Mouse (Mus musculus): ENCODE measurements at regions not wholly inside any gene's neighbourhood (a gene's known extent, or its start where the extent isn't known, plus 50 kb on each side); places are given as distances from the start of the nearest gene placed in this dataset.
A peak's percentile ranks its signal among the peaks of the same experiment; 100 is the strongest.

DNA sequence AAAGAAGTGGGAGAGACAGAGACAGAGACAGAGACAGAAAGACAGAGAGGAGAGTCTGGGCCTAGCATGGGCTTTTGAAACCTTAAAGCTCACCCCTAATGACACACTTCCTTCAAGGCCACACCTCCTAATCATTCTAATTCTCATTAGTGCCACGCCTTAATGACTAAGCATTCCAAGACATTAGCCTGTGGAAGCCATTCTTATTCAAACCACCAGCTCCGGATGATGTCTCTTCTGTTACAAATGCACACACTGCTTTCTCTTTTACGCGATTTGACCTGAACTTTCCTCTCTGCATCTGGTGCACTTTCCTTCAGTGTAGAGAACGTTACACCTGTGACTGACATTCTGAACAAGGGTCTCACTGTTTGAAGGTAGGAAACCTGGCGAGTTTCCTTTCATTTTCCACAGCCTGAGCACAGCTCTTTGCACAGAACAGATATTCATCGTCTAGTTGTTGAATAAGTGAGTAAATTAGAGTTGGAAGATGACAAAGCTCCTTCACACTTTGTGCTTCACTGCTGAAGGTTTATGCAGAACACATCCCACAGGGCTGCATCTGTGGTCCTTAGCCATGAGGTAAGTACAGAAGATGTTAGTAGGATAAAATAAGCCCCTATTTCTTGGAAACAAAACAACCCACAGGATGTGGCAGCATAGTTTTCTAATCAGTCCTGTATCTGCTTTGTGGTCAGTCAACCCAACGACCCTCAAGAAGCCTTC, 116.8 kb downstream of the Faxc start:
- no peaks in the 10 kb centered on the region for H3K4me1 ChIP-seq (replicated peaks)
- H3K9me3 ChIP-seq = no peaks in the 10 kb centered on the region
- H3K27ac ChIP-seq = no peak overlapping the region
- H3K9ac ChIP-seq = no peak overlapping the region
- WGBS = 70% methylated on average over 8 of the region's 8 CpGs
- no peaks in the 10 kb centered on the region for H3K36me3 ChIP-seq
- no peaks in the 10 kb centered on the region for H3K27me3 ChIP-seq (replicated peaks)
- no peak overlapping the region for H3K4me2 ChIP-seq (replicated peaks)
- H3K4me3 ChIP-seq (replicated peaks) = no peak overlapping the region
- ATAC-seq = no peak

DNA sequence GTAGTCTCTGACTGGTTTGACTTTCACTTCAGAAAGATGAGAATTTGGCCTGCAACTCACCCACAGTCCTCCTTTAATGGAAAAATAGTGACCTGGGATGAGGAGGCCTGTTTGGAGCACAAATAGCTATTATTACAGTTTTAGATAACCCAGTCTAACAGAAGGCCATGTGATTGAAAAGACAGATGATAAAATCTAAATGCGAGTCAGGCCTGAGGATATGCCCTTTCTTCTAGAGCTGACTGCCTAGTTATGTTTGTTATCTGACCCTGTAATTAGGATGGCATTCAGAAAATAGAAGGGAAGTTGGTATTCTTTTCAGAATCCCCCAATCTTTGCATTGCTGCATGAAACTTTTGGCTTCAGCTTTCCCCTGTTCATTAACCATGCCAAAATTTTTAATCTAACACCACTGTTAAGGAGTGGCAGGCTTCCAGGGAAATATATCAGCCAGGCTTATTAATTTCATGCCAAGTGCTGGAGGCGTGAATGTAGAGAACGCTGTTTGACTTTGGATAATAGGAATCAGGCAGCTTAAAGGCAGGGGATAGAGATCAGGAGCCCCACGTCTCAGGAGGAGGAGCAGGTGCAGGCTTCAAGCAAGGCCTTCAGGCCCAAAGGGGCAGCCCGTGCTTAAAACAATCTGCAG, 135.8 kb downstream of the Faxc start:
- Histone ChIP-seq H3K27me3 (replicated peaks) (no peaks in the 10 kb centered on the region), H3K27ac (no peak overlapping the region), H3K4me3 (replicated peaks) (no peak overlapping the region), H3K9ac (no peak overlapping the region), H3K4me1 (replicated peaks) (no peaks in the 10 kb centered on the region), H3K4me2 (replicated peaks) (no peak overlapping the region), H3K9me3 (no peaks in the 10 kb centered on the region), H3K36me3 (no peaks in the 10 kb centered on the region)
- 64% methylated on average over 5 of the region's 5 CpGs for WGBS
- ATAC-seq = no peak

DNA sequence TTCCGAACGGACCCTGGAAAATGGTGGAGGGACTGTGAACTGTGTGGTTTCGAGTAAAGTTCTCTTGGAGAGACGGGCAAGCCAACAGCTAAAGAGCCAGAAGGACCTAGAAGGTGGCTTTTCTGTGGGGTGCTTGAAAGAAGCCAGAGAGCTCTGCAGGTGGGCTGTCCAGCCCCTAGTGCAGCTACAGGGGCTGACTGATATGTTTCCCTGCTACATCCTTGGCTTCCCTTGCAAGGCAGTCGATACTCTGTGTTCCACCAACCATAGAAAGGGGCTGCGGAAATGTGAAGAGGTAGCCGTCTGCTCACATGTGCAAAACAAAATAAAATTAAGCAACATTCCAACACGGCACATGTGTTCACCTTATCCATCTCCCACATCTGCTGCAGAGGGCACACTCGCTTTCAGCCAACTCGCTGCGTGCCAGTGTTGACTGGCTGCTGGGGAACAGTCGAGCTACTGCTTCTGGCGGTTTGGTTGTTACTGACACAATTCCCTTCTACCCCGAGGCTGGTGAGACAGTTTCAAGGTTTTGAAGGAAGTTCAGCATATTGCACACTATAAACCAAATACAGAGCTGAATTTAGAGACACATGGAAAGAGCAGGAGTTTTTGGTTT, 136.7 kb downstream of the Faxc start:
- 80% methylated on average over 14 of the region's 14 CpGs for WGBS
- Histone ChIP-seq H3K4me3 (replicated peaks) (no peak overlapping the region), H3K9ac (no peak overlapping the region), H3K27me3 (replicated peaks) (no peaks in the 10 kb centered on the region), H3K36me3 (no peaks in the 10 kb centered on the region), H3K27ac (no peak overlapping the region), H3K9me3 (no peaks in the 10 kb centered on the region), H3K4me1 (replicated peaks) (no peaks in the 10 kb centered on the region), H3K4me2 (replicated peaks) (no peak overlapping the region)
- no peak for ATAC-seq

DNA sequence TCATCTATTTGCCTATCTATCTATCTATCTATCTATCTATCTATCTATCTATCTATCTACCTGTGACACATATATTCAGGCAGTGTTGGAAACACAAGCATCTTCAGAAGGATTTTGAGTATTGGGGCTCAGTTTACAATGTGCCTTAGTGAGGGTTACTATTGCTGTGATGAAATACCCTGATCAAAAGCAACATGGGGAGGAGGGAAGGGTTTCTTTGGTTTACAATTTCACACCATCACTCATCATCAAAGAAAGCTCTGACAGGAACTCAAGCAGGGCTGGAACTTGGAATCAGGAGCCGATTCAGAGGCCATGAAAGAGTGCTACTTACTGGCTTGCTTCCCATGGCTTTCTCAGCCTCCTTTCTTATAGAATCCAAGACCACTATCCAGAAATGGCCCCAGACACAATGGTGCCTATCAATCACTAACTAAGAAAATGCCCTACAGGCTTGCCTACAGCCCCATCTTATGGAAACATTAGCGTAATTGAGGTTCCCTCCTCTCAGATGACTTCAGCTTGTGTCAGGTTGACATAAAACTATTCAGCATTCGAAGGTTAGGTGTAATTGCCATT, 157.2 kb downstream of the Faxc start:
- no peaks in the 10 kb centered on the region for H3K9me3 ChIP-seq
- H3K4me1 ChIP-seq (replicated peaks) = no peaks in the 10 kb centered on the region
- H3K27ac ChIP-seq = no peak overlapping the region
- no peaks in the 10 kb centered on the region for H3K27me3 ChIP-seq (replicated peaks)
- H3K36me3 ChIP-seq = no peaks in the 10 kb centered on the region
- no peak overlapping the region for H3K4me2 ChIP-seq (replicated peaks)
- WGBS = 57% methylated on average over 3 of the region's 3 CpGs
- no peak overlapping the region for H3K9ac ChIP-seq
- no peak overlapping the region for H3K4me3 ChIP-seq (replicated peaks)
- ATAC-seq = no peak

DNA sequence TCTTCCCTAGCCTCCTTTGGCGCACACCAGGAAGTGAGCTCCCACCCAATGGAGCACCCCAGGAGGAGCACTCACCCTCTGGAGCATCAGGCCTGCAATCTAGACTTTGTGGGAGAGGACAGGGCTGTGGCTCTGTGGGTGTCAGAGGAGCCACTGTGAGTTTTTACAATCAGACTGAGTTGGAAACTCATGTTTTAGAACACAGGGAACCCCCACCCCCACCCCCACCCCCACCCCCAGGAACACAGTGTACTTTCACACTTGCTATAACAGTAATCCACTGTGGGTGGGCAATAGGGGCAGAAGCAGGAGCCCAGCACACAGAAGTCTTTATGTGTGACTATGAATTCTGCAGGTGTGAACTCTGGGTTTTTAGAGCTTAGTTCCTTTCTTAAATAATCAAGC, 158.5 kb downstream of the Faxc start:
- H3K9me3 ChIP-seq = no peaks in the 10 kb centered on the region
- H3K9ac ChIP-seq = no peak overlapping the region
- 100% methylated on average over 1 of the region's 1 CpGs for WGBS
- no peaks in the 10 kb centered on the region for H3K36me3 ChIP-seq
- no peaks in the 10 kb centered on the region for H3K27me3 ChIP-seq (replicated peaks)
- no peak overlapping the region for H3K4me3 ChIP-seq (replicated peaks)
- no peak overlapping the region for H3K4me2 ChIP-seq (replicated peaks)
- no peak for ATAC-seq
- H3K4me1 ChIP-seq (replicated peaks) = no peaks in the 10 kb centered on the region
- H3K27ac ChIP-seq = no peak overlapping the region

DNA sequence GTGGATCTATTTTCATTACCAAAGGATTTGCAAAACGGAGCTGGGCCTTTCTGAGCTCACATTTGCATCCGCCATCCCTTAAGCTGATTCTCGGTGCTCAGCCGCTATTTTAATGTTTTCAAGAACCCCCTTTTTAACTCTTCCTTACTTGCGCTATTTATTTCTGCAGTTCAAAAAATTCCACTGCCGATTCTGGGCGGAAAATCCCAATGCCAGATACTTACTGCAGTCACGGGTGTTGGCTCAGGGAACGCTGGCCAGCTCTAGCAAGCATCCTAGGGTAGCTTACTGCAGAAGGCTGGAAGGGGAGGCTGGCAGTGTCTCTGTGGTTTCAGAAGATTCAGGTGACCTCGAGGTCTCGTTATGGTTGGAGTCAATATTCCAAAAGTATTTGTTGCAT, 159.4 kb downstream of the Faxc start:
- Histone ChIP-seq H3K4me3 (replicated peaks) (no peak overlapping the region), H3K4me2 (replicated peaks) (no peak overlapping the region), H3K36me3 (no peaks in the 10 kb centered on the region), H3K4me1 (replicated peaks) (no peaks in the 10 kb centered on the region), H3K9ac (no peak overlapping the region), H3K27ac (no peak overlapping the region), H3K27me3 (replicated peaks) (no peaks in the 10 kb centered on the region), H3K9me3 (no peaks in the 10 kb centered on the region)
- no peak for ATAC-seq
- 80% methylated on average over 11 of the region's 11 CpGs for WGBS

DNA sequence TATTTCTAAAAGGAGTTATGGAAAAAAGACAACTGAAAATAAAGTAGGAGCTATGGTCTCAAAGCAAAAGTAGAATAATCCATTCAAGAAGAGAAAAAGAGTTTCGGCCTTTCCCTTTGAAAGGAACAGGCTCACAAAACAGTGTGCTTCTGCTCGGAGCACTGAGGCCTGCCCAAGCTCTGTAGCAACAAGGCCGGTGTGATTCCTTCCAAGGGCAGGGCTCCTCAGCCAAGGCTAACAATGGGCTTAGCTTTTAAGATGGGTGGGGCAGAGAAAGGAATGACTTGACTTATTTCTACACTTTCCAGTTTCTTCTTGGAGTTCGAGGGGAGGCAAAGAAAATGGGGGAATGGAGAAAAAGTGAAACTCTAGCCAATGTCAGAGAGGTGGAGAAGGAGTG, 161.4 kb downstream of the Faxc start:
- no peak overlapping the region for H3K4me3 ChIP-seq (replicated peaks)

DNA sequence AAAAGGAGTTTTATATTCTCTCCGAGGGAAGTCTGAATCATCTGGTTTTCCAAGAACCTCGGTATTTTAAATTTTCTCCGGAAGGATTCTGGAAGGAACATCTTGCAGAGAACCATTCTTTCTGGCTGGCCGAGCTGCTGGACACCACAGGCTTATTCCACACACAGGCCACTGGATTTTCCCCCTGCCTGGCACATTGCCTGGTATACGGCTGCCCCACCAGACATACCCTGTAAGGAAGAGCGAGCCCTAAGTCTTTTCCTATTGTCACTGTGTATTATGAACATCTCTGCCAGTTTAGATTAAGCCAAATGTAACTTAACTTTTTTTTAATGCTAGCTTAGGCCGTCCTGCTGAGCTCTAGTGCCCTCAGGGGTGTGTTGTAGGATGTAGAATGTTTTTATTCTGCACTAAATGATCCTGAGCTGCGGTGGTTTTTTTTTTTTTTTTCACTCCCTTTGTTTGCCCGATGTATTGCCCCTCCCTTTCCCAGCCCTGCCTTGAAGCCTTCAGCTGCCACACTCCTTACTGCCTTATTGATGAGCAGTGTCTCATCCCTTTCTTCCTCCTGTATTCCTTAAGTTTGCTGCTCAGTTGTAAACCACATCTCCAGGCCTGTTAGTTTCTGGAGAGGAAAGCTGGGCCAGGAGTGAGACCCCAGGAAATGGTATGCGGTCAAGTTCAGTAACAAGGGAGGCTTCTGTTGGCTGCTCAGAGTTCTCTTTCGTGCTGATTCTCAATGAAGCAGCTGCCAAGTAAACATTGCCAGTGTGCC, 164.3 kb downstream of the Faxc start:
- 38% methylated on average over 11 of the region's 11 CpGs for WGBS
- Histone ChIP-seq H3K4me2 (replicated peaks) (no peak overlapping the region), H3K4me1 (replicated peaks) (no peaks in the 10 kb centered on the region), H3K27ac (no peak overlapping the region), H3K9ac (no peak overlapping the region), H3K9me3 (no peaks in the 10 kb centered on the region), H3K36me3 (no peaks in the 10 kb centered on the region), H3K27me3 (replicated peaks) (no peaks in the 10 kb centered on the region), H3K4me3 (replicated peaks) (no peak overlapping the region)
- 0 out of 2 replicates have a peak, but pooled peaks have one; percentile 12 for ATAC-seq

More for the DNA sequence above, 161.4 kb downstream of the Faxc start:
- Histone ChIP-seq H3K27ac (no peak overlapping the region), H3K4me1 (replicated peaks) (no peaks in the 10 kb centered on the region), H3K36me3 (no peaks in the 10 kb centered on the region), H3K27me3 (replicated peaks) (no peaks in the 10 kb centered on the region), H3K9ac (no peak overlapping the region), H3K9me3 (no peaks in the 10 kb centered on the region), H3K4me2 (replicated peaks) (no peak overlapping the region)
- ATAC-seq = no peak
- WGBS = 83% methylated on average over 4 of the region's 4 CpGs

DNA sequence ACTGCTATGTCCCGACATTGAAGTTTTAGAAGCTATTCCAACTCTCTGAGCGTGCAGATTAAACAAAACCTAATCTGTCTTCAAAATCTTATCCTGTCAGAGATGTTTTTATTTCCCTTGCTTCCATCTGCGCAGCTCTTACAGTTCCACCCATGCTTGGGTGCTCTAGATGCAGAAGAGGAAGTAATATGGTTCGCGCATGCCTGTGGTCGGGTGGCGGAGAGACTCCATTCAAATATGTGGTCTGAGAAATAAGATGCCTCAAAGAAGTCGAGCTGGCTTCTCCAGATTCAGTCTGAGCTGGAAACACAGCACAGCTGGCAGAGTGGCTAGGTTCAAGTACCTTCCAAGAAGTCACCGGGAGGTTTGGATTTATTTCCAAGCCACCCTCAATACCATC, 167.5 kb downstream of the Faxc start:
- 91% methylated on average over 9 of the region's 9 CpGs for WGBS
- H3K9me3 ChIP-seq = no peaks in the 10 kb centered on the region

DNA sequence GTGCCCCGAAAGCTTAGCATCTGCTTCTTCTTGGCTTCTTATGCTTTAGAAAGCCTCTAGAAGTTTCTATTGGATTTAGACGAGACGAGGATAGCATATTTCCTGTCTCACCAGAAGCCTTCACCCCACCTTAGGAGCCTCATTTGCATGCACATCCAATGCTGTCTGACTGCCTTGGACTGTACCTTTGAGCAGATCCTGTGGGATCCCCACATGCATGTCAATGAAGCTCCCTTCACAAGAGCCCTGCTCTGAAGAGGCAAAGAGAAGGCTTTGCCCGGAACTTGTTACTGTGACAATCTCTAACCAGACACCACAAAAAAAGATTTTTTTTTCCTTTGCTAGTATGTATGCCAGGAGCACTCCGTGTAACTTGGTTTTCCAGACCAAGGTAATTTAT, 171.3 kb downstream of the Faxc start:
- H3K9ac ChIP-seq = no peak overlapping the region
- WGBS = 79% methylated on average over 5 of the region's 5 CpGs
- H3K4me1 ChIP-seq (replicated peaks) = no peaks in the 10 kb centered on the region
- no peaks in the 10 kb centered on the region for H3K36me3 ChIP-seq
- no peak for ATAC-seq
- H3K9me3 ChIP-seq = no peaks in the 10 kb centered on the region
- no peaks in the 10 kb centered on the region for H3K27me3 ChIP-seq (replicated peaks)
- H3K27ac ChIP-seq = no peak overlapping the region
- no peak overlapping the region for H3K4me2 ChIP-seq (replicated peaks)
- H3K4me3 ChIP-seq (replicated peaks) = no peak overlapping the region

More for the DNA sequence above, 167.5 kb downstream of the Faxc start:
- no peaks in the 10 kb centered on the region for H3K36me3 ChIP-seq
- H3K9ac ChIP-seq = no peak overlapping the region
- H3K4me2 ChIP-seq (replicated peaks) = no peak overlapping the region
- H3K4me3 ChIP-seq (replicated peaks) = no peak overlapping the region
- H3K27me3 ChIP-seq (replicated peaks) = no peaks in the 10 kb centered on the region
- ATAC-seq = no peak
- H3K27ac ChIP-seq = no peak overlapping the region
- H3K4me1 ChIP-seq (replicated peaks) = no peaks in the 10 kb centered on the region

DNA sequence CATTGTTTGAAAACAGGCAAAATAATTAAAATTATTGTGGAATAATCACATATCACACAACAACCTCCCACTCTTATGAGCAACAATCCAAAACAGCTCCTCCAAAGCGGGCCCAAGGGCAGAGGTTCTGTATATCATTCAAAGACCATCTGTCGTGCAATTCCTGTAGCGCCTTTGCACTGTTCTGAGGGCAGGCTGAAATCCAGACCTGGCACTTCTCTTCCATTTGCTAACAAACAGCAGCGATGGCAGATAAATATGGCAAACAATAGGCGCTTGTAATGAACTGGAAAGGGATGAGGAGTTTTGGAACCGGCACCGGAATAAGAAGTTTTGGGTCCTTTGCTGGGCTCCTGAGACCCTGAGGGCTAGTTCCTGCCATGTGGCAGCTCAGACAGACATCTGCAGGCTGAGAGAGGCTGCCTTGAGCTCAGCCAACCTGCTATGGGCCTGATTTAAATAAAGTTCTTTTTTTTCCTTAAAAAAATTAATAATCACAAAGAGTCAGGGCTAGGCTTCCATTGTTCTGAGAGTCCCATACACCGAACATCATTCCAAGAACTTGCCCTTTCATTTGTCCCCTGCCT, 172.0 kb downstream of the Faxc start:
- Histone ChIP-seq H3K36me3 (no peaks in the 10 kb centered on the region), H3K4me3 (replicated peaks) (no peak overlapping the region), H3K4me2 (replicated peaks) (no peak overlapping the region), H3K9ac (no peak overlapping the region), H3K27ac (no peak overlapping the region), H3K27me3 (replicated peaks) (no peaks in the 10 kb centered on the region), H3K9me3 (no peaks in the 10 kb centered on the region), H3K4me1 (replicated peaks) (no peaks in the 10 kb centered on the region)
- WGBS = 79% methylated on average over 8 of the region's 8 CpGs
- ATAC-seq = no peak

DNA sequence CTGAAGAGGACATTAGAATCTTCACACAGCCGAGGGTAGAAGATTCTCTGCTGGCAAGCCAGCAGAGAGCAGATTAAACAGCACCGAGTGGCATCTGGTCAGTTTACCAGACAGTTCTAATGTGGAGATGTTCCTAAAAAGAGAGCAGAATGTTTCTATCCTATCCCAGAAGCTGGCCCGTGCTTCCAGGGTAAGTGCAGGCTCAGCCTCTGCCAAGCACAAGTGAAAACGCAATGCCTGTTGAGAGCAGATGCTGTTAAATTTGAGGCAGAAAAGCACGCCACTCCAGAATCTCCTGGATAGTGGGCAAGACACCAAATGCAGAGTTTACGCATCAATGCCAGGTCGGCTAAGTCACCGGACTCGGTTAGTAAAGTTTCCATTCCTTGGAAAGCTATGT, 175.8 kb downstream of the Faxc start:
- H3K27me3 ChIP-seq (replicated peaks) = no peaks in the 10 kb centered on the region
- H3K9me3 ChIP-seq = no peaks in the 10 kb centered on the region
- no peak for ATAC-seq
- H3K4me3 ChIP-seq (replicated peaks) = no peak overlapping the region
- no peak overlapping the region for H3K4me2 ChIP-seq (replicated peaks)
- H3K27ac ChIP-seq = no peak overlapping the region
- no peaks in the 10 kb centered on the region for H3K4me1 ChIP-seq (replicated peaks)
- 79% methylated on average over 9 of the region's 9 CpGs for WGBS
- H3K9ac ChIP-seq = no peak overlapping the region
- H3K36me3 ChIP-seq = no peaks in the 10 kb centered on the region

All from intestine, embryonic 15.5 days (tissue).